Mouse (Mus musculus) lung, adult 2 months (tissue): ENCODE measurements around the gene Hacd4.

ENCODE experiments used
- CTCF ChIP-seq: fragments of 200-500 bp; IDR thresholded peaks from 2 replicates; pipeline ENCODE4 v1.5.1; 2011; ENCODE audit warnings: mild to moderate bottlenecking, low read length, control low read depth; ENCODE audit not compliant: insufficient read depth
- POLR2A ChIP-seq: fragments of 200-500 bp; IDR thresholded peaks from 2 replicates; pipeline ENCODE4 v1.6.1; 2011; ENCODE audit warnings: low read depth, mild to moderate bottlenecking, control low read depth, low read length, borderline replicate concordance; ENCODE audit errors: extremely low read depth

- TF ChIP-seq CTCF: no peak
- no peak for TF ChIP-seq POLR2A
Measured at GRCm38 (mm10) chr4:88372293-88373224, 66.2 kb downstream of the Hacd4 start.
